Mouse (Mus musculus): ENCODE results near the gene Cfap161. TPM values are rescaled to one million over a fixed set of nuclear protein-coding genes. Genes with fewer than 3 reads are reported as not detected.
A peak's percentile ranks its signal among the peaks of the same experiment; 100 is the strongest.

Gene Cfap161
- polyA plus RNA-seq, 1 experiment from 2014 or later: 0.41 TPM

DNA sequence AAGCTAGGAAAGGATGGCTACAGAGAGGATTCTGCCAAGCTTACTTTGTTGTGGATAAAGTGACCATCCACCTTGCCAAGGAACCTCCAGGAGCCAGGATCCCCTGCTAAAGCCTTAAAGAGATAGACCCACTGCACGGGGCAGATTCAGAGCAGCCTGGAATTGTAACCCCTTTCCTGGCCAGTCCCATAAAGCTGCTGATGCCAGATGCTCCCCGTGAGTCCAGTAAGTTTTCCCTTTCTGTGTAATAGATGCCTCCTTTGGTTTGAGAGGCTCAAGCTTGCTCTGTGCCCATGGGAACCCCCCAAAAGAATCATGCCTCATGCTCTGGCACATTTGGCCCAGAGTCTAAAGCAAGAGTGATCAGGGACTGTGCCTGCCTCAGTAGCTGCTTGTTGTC lies 15.7 kb downstream of the Cfap161 start:
- no peaks in the 10 kb centered on the region for H3K4me1 ChIP-seq (ENCODE audit: control insufficient read depth, insufficient read depth, low read length)

DNA sequence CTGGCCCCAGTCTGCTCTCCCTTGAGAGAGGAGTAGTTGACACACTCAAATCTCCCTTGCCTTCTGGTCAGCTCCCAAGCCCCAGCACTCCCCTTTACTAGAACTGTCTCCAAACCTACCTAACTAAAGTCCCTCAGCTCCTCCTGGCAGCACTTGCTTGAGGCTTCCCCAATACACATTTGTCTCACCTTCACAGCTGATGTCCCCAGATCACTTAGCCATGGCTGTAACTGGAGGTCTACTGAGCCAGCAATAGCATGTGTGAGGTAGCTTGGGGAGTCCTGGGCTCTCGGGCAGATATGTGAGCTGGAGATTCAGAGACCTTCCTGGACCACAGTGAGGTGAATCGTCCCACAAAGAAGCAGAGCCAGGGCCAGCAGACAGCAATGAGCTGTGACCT lies 16.2 kb downstream of the Cfap161 start:
- WGBS: 65% methylated on average over 2 of the region's 2 CpGs
- Histone ChIP-seq H3K9ac (replicated peaks; ENCODE audit: low read length) (no peak overlapping the region), H3K9me3 (replicated peaks; ENCODE audit: control insufficient read depth, low read length) (no peaks in the 10 kb centered on the region), H3K4me2 (ENCODE audit: low read depth, low read length) (no peak overlapping the region), H3K4me1 (ENCODE audit: control insufficient read depth, insufficient read depth, low read length) (no peaks in the 10 kb centered on the region), H3K36me3 (replicated peaks; ENCODE audit: control insufficient read depth, insufficient read depth, low read depth, low read length) (no peaks in the 10 kb centered on the region), H3K27me3 (ENCODE audit: control insufficient read depth, insufficient read depth, low read length) (no peaks in the 10 kb centered on the region), H3K4me3 (ENCODE audit: low read depth, low read length) (no peak overlapping the region), H3K27ac (replicated peaks; ENCODE audit: low read depth, low read length) (no peak overlapping the region)
- DNase-seq (ENCODE audit: low spot score) (no peak), ATAC-seq (replicated peaks; ENCODE audit: insufficient number of reproducible peaks, low FRiP score, low TSS enrichment, low read depth) (no peak)

More for the DNA sequence above, 15.7 kb downstream of the Cfap161 start:
- H3K9me3 ChIP-seq (replicated peaks; ENCODE audit: control insufficient read depth, low read length): no peaks in the 10 kb centered on the region
- no peak overlapping the region for H3K4me2 ChIP-seq (ENCODE audit: low read depth, low read length)
- H3K9ac ChIP-seq (replicated peaks; ENCODE audit: low read length): no peak overlapping the region
- H3K4me3 ChIP-seq (ENCODE audit: low read depth, low read length): no peak overlapping the region
- no peak for ATAC-seq (replicated peaks; ENCODE audit: insufficient number of reproducible peaks, low FRiP score, low TSS enrichment, low read depth)
- WGBS: 64% methylated on average over 2 of the region's 2 CpGs
- DNase-seq (ENCODE audit: low spot score): no peak
- H3K27me3 ChIP-seq (ENCODE audit: control insufficient read depth, insufficient read depth, low read length): no peaks in the 10 kb centered on the region
- no peaks in the 10 kb centered on the region for H3K36me3 ChIP-seq (replicated peaks; ENCODE audit: control insufficient read depth, insufficient read depth, low read depth, low read length)
- H3K27ac ChIP-seq (replicated peaks; ENCODE audit: low read depth, low read length): no peak overlapping the region

DNA sequence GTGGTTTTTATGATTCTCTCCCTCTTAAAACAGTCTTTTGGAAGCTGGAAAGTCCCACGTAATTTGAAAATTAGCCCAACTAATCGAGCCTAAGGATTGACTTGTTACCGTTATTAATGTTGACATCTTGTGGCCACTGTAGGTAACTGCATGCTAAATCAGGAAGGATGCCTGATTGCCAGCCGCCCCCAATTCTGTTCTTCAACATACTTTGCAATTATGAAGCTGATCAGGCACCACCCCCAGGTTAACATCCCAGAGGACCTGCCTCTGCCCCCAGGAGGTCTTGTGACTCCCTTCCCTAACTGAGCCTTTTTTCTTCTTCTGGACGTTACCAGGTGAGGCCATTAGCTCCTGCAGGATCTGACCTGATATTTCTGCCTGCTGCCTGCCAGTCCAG lies 20.0 kb downstream of the Cfap161 start:
- 20% methylated on average over 5 of the region's 5 CpGs for WGBS
- no peak overlapping the region for H3K9ac ChIP-seq (replicated peaks; ENCODE audit: low read length)
- H3K4me3 ChIP-seq (ENCODE audit: low read depth, low read length): no peak overlapping the region
- H3K9me3 ChIP-seq (replicated peaks; ENCODE audit: control insufficient read depth, low read length): no peaks in the 10 kb centered on the region
- ATAC-seq (replicated peaks; ENCODE audit: insufficient number of reproducible peaks, low FRiP score, low TSS enrichment, low read depth) (no peak), DNase-seq (ENCODE audit: low spot score) (peak; percentile 64)
- H3K27ac ChIP-seq (replicated peaks; ENCODE audit: low read depth, low read length): no peak overlapping the region
- no peak overlapping the region for H3K4me2 ChIP-seq (ENCODE audit: low read depth, low read length)
- no peaks in the 10 kb centered on the region for H3K36me3 ChIP-seq (replicated peaks; ENCODE audit: control insufficient read depth, insufficient read depth, low read depth, low read length)
- no peaks in the 10 kb centered on the region for H3K4me1 ChIP-seq (ENCODE audit: control insufficient read depth, insufficient read depth, low read length)
- no peaks in the 10 kb centered on the region for H3K27me3 ChIP-seq (ENCODE audit: control insufficient read depth, insufficient read depth, low read length)

DNA sequence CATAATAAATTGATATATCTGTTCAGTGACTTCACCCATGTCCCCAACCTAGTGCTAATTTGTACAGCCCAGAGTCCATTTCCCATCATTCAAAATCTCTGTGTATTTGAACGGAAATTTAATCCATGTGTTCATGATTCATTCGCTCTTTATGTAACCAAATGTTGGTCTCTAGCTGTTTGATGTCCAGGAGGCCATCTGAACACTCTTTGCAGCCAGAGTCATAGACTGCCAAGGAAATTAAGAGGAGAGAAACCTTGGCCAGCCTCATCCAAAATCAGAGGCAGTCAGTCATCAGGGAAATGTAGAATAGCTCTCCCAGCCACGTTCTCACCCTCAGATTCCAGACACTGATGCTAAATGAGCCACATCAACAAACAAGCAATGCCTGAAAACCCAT lies 31.0 kb downstream of the Cfap161 start:
- no peak overlapping the region for H3K4me3 ChIP-seq (ENCODE audit: low read depth, low read length)
- H3K9me3 ChIP-seq (replicated peaks; ENCODE audit: control insufficient read depth, low read length): no peaks in the 10 kb centered on the region
- H3K36me3 ChIP-seq (replicated peaks; ENCODE audit: control insufficient read depth, insufficient read depth, low read depth, low read length): no peaks in the 10 kb centered on the region
- no peak overlapping the region for H3K4me2 ChIP-seq (ENCODE audit: low read depth, low read length)
- no peaks in the 10 kb centered on the region for H3K4me1 ChIP-seq (ENCODE audit: control insufficient read depth, insufficient read depth, low read length)
- WGBS: 60% methylated on average over 3 of the region's 3 CpGs
- no peak overlapping the region for H3K9ac ChIP-seq (replicated peaks; ENCODE audit: low read length)
- ATAC-seq (replicated peaks; ENCODE audit: insufficient number of reproducible peaks, low FRiP score, low TSS enrichment, low read depth) (no peak), DNase-seq (ENCODE audit: low spot score) (no peak)
- no peaks in the 10 kb centered on the region for H3K27me3 ChIP-seq (ENCODE audit: control insufficient read depth, insufficient read depth, low read length)
- no peak overlapping the region for H3K27ac ChIP-seq (replicated peaks; ENCODE audit: low read depth, low read length)

DNA sequence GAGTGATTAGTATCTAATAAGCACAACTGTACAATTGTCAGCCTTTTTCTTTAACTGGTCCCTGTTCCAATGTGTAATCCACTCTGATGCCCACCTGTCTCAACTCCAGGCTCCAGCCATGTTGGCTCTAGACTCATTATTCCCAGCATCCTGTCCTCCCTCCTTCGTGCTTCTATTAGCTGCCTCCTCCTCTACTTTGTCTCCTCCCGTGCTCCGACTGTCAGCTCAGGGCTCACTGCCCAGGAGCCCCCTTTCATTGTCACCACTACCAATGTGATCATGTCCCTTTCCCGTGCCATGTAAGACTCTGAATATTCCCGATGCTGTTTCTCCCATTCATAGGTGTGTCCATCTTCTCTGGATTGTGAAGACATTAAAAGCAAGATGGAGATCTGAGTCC lies 32.3 kb downstream of the Cfap161 start:
- no peak overlapping the region for H3K9ac ChIP-seq (replicated peaks; ENCODE audit: low read length)
- WGBS: 85% methylated on average over 5 of the region's 5 CpGs
- no peak overlapping the region for H3K27ac ChIP-seq (replicated peaks; ENCODE audit: low read depth, low read length)
- no peak for DNase-seq (ENCODE audit: low spot score)
- no peak overlapping the region for H3K4me3 ChIP-seq (ENCODE audit: low read depth, low read length)
- H3K36me3 ChIP-seq (replicated peaks; ENCODE audit: control insufficient read depth, insufficient read depth, low read depth, low read length): no peaks in the 10 kb centered on the region
- no peaks in the 10 kb centered on the region for H3K27me3 ChIP-seq (ENCODE audit: control insufficient read depth, insufficient read depth, low read length)
- H3K9me3 ChIP-seq (replicated peaks; ENCODE audit: control insufficient read depth, low read length): no peaks in the 10 kb centered on the region
- H3K4me1 ChIP-seq (ENCODE audit: control insufficient read depth, insufficient read depth, low read length): no peaks in the 10 kb centered on the region
- no peak overlapping the region for H3K4me2 ChIP-seq (ENCODE audit: low read depth, low read length)
- no peak for ATAC-seq (replicated peaks; ENCODE audit: insufficient number of reproducible peaks, low FRiP score, low TSS enrichment, low read depth)

DNA sequence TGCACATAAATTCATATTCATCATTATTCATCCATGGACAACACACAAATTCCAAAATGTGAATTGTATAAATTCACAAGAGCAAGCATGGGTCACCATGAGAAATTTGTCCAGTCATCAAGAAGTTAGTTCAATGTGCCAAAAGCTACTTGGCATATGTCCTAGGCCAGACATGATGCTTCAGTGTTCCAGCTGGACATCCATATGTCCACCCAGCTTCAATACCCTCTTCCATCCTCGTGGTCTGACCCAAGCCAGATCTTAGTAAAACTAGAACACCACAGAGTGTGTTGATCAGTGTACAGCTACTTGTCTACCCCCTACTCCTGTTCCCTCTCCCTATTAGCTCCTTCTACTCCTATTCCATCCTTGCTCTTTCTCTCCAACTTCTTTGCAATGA lies 43.6 kb downstream of the Cfap161 start:
- H3K9ac ChIP-seq (replicated peaks; ENCODE audit: low read length): no peak overlapping the region
- H3K9me3 ChIP-seq (replicated peaks; ENCODE audit: control insufficient read depth, low read length): no peaks in the 10 kb centered on the region
- no peaks in the 10 kb centered on the region for H3K27me3 ChIP-seq (ENCODE audit: control insufficient read depth, insufficient read depth, low read length)
- no peak overlapping the region for H3K4me2 ChIP-seq (ENCODE audit: low read depth, low read length)
- DNase-seq (ENCODE audit: low spot score) (no peak), ATAC-seq (replicated peaks; ENCODE audit: insufficient number of reproducible peaks, low FRiP score, low TSS enrichment, low read depth) (no peak)
- peaks cover 1% of the 10 kb centered on the region; the same call in 1 of the 2 replicates for H3K4me1 ChIP-seq (ENCODE audit: control insufficient read depth, insufficient read depth, low read length)
- 63% methylated on average over 1 of the region's 1 CpGs for WGBS
- H3K36me3 ChIP-seq (replicated peaks; ENCODE audit: control insufficient read depth, insufficient read depth, low read depth, low read length): no peaks in the 10 kb centered on the region
- no peak overlapping the region for H3K4me3 ChIP-seq (ENCODE audit: low read depth, low read length)
- H3K27ac ChIP-seq (replicated peaks; ENCODE audit: low read depth, low read length): no peak overlapping the region

DNA sequence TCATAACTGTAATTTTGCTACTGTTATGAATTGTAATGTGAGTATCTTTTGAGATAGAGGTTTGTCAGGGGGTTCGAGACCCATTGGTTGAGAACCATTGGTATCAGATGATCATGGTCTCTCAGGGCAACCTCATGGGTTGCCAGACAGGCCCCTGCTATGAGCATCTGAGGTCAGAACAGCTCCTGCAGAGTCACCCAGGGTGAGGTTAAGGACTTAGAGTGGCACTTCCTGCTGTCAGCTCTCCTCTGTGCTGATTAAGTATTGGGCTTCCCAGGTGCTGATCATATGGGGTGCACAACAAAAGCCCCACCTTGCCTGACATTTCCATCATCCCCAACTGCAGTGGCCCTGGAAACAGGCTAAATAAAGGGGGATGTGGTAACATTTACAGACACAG lies 46.3 kb downstream of the Cfap161 start:
- H3K36me3 ChIP-seq (replicated peaks; ENCODE audit: control insufficient read depth, insufficient read depth, low read depth, low read length): no peaks in the 10 kb centered on the region
- H3K4me1 ChIP-seq (ENCODE audit: control insufficient read depth, insufficient read depth, low read length): peaks cover 5% of the 10 kb centered on the region; the same call in 1 of the 2 replicates
- H3K4me2 ChIP-seq (ENCODE audit: low read depth, low read length): no peak overlapping the region
- 74% methylated on average over 1 of the region's 1 CpGs for WGBS
- no peak for ATAC-seq (replicated peaks; ENCODE audit: insufficient number of reproducible peaks, low FRiP score, low TSS enrichment, low read depth)
- no peak overlapping the region for H3K4me3 ChIP-seq (ENCODE audit: low read depth, low read length)
- H3K27ac ChIP-seq (replicated peaks; ENCODE audit: low read depth, low read length): no peak overlapping the region
- H3K9me3 ChIP-seq (replicated peaks; ENCODE audit: control insufficient read depth, low read length): no peaks in the 10 kb centered on the region
- no peaks in the 10 kb centered on the region for H3K27me3 ChIP-seq (ENCODE audit: control insufficient read depth, insufficient read depth, low read length)
- no peak overlapping the region for H3K9ac ChIP-seq (replicated peaks; ENCODE audit: low read length)
- no peak for DNase-seq (ENCODE audit: low spot score)

DNA sequence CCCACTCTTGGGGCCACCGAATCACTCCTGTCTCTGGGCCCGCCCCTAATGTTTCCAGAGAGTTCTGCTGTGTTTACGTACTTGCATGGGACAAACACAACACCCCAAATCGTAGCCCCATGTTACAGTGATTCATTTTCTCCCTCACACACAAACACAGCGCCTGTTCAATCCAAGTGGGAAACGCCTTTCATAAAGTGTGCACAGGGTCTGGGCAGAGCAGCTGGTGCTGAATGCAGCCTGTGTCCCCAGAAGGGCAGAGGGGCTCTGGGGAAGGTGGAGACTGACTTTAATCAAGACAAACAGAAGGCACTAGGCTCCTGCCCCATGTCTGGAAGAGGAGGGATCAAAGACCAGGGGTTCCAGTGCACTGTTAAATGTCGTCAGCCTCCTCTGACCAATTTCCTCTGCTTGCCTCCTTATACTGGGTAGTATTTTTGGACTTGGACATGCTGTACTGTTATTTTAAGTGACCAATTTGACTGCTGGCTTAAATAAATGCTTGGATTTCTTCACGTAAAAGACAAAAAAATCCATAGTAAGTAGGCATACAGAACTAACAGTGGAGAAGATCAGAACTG lies 48.5 kb downstream of the Cfap161 start:
- 55% methylated on average over 8 of the region's 8 CpGs for WGBS
- Histone ChIP-seq H3K9me3 (replicated peaks; ENCODE audit: control insufficient read depth, low read length) (no peaks in the 10 kb centered on the region), H3K4me3 (ENCODE audit: low read depth, low read length) (no peak overlapping the region), H3K27ac (replicated peaks; ENCODE audit: low read depth, low read length) (no peak overlapping the region; the same call in 1 of the 2 replicates), H3K4me2 (ENCODE audit: low read depth, low read length) (no peak overlapping the region), H3K4me1 (ENCODE audit: control insufficient read depth, insufficient read depth, low read length) (peaks cover 5% of the 10 kb centered on the region; the same call in 1 of the 2 replicates), H3K36me3 (replicated peaks; ENCODE audit: control insufficient read depth, insufficient read depth, low read depth, low read length) (no peaks in the 10 kb centered on the region), H3K9ac (replicated peaks; ENCODE audit: low read length) (peak overlapping the region; percentile 18; the same call in 1 of the 2 replicates), H3K27me3 (ENCODE audit: control insufficient read depth, insufficient read depth, low read length) (no peaks in the 10 kb centered on the region)
- DNase-seq (ENCODE audit: low spot score): no peak
- no peak for ATAC-seq (replicated peaks; ENCODE audit: insufficient number of reproducible peaks, low FRiP score, low TSS enrichment, low read depth)

All from embryonic facial prominence, embryonic 11.5 days (tissue).